Mouse (Mus musculus): ENCODE results near the gene Itgb5.

DNA sequence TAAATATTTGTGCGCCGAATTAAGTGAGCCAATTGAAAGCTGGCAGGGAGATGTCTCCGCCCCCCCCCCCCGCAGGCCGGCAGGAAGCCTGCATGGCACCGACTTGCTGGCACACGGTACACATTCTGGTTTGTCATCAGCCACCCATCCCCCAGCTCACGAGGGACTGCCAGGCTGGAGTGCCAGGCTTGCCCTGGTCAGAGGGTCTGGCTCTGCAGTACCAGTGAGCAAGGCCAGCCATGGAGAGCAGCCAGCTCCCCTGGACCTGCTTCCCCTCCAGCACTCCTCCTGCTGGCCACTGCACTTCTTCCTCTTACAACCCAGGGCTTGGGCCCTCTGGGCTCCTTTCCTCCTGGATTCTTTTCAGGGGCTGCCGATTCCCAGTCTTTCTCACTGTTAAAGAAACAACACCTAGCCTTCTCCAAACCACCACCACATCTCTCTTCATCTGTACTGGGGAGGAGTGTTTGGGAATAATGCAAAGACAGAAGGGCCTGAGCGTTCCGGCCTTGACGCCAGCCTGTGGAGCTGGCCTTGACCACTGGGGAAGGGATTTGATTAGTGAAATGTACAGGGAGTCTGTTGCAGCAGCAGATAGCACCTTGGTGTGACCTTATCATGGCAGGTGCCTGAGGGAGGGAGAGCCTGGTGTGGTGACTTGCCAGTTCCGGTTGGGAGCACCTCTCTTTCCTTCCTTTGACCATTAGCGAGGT, 30.7 kb downstream of the Itgb5 start:
- TF ChIP-seq TAL1 (IDR thresholded peaks at IDR 0.05; ENCODE audit: low read length) (no peak), GATA1 (IDR thresholded peaks at IDR 0.05; ENCODE audit: low read length) (no peak)

Measured in erythroblast, embryonic 14.5 days (primary cell).